Mouse (Mus musculus): ENCODE measurements around the gene Neurl1a. TPM values are rescaled to one million over a fixed set of nuclear protein-coding genes. Genes with fewer than 3 reads are reported as not detected.

Gene Neurl1a
- polyA plus RNA-seq, 1 experiment from 2014 or later: 5.7 TPM

- Histone ChIP-seq H3K36me3 (no peaks in the 10 kb centered on the region), H3K4me3 (no peak overlapping the region), H3K4me1 (replicated peaks) (peaks cover 30% of the 10 kb centered on the region), H3K9me3 (no peaks in the 10 kb centered on the region), H3K27me3 (ENCODE audit: insufficient read depth, poor library complexity, severe bottlenecking) (no peaks in the 10 kb centered on the region), H3K27ac (peak overlapping the region; percentile 36; the same call in 1 of the 2 replicates)
- no peak for DNase-seq (ENCODE audit: low spot score)
- WGBS: 74% methylated on average over 6 of the region's 6 CpGs
Observed at GRCm38 (mm10) chr19:47202429-47202828, 23.8 kb downstream of the Neurl1a start.

DNA sequence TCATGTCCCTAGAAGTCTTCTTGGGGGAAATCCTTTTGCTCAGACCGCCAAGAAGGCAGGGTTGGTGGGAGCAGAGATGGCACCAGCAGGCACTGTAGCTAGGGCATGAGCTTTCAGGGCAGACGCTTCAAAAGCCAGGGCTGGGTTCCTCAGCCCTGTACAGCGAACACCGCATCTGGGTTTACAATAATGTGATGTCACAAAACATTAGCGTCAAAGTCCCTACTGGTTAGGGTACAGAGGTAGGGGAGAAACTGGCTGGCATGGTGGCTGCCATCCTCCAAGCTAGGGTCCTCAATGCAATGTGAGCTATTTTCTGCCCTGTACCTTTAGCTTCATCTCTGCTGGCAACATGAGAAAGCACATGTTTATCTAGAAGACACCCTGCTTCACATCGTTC is 24.4 kb downstream of the Neurl1a start:
- 91% methylated on average over 6 of the region's 6 CpGs for WGBS

GRCm38 (mm10) chr19:47204653-47205052 is 26.0 kb downstream of the Neurl1a start:
- H3K27me3 ChIP-seq (ENCODE audit: insufficient read depth, poor library complexity, severe bottlenecking): no peaks in the 10 kb centered on the region
- H3K36me3 ChIP-seq: no peaks in the 10 kb centered on the region
- no peak for DNase-seq (ENCODE audit: low spot score)
- no peak overlapping the region for H3K4me3 ChIP-seq
- H3K9me3 ChIP-seq: no peaks in the 10 kb centered on the region
- H3K4me1 ChIP-seq (replicated peaks): peaks cover 29% of the 10 kb centered on the region
- 92% methylated on average over 6 of the region's 6 CpGs for WGBS
- H3K27ac ChIP-seq: no peak overlapping the region

More for the DNA sequence above, 24.4 kb downstream of the Neurl1a start:
- H3K4me3 ChIP-seq: no peak overlapping the region
- H3K27ac ChIP-seq: no peak overlapping the region
- no peak for DNase-seq (ENCODE audit: low spot score)
- H3K27me3 ChIP-seq (ENCODE audit: insufficient read depth, poor library complexity, severe bottlenecking): no peaks in the 10 kb centered on the region
- H3K4me1 ChIP-seq (replicated peaks): peaks cover 30% of the 10 kb centered on the region
- no peaks in the 10 kb centered on the region for H3K36me3 ChIP-seq
- H3K9me3 ChIP-seq: no peaks in the 10 kb centered on the region

GRCm38 (mm10) chr19:47206126-47206525 is 27.5 kb downstream of the Neurl1a start:
- no peak for DNase-seq (ENCODE audit: low spot score)
- H3K4me1 ChIP-seq (replicated peaks): peaks cover 17% of the 10 kb centered on the region
- no peak overlapping the region for H3K4me3 ChIP-seq
- no peaks in the 10 kb centered on the region for H3K9me3 ChIP-seq
- no peaks in the 10 kb centered on the region for H3K36me3 ChIP-seq
- 93% methylated on average over 1 of the region's 1 CpGs for WGBS
- no peaks in the 10 kb centered on the region for H3K27me3 ChIP-seq (ENCODE audit: insufficient read depth, poor library complexity, severe bottlenecking)
- H3K27ac ChIP-seq: no peak overlapping the region

GRCm38 (mm10) chr19:47210432-47210831 is 31.8 kb downstream of the Neurl1a start:
- Histone ChIP-seq H3K27ac (no peak overlapping the region), H3K4me3 (no peak overlapping the region), H3K4me1 (replicated peaks) (peaks cover 10% of the 10 kb centered on the region), H3K27me3 (ENCODE audit: insufficient read depth, poor library complexity, severe bottlenecking) (no peaks in the 10 kb centered on the region), H3K9me3 (no peaks in the 10 kb centered on the region), H3K36me3 (no peaks in the 10 kb centered on the region)
- no peak for DNase-seq (ENCODE audit: low spot score)
- WGBS: 91% methylated on average over 4 of the region's 4 CpGs

DNA sequence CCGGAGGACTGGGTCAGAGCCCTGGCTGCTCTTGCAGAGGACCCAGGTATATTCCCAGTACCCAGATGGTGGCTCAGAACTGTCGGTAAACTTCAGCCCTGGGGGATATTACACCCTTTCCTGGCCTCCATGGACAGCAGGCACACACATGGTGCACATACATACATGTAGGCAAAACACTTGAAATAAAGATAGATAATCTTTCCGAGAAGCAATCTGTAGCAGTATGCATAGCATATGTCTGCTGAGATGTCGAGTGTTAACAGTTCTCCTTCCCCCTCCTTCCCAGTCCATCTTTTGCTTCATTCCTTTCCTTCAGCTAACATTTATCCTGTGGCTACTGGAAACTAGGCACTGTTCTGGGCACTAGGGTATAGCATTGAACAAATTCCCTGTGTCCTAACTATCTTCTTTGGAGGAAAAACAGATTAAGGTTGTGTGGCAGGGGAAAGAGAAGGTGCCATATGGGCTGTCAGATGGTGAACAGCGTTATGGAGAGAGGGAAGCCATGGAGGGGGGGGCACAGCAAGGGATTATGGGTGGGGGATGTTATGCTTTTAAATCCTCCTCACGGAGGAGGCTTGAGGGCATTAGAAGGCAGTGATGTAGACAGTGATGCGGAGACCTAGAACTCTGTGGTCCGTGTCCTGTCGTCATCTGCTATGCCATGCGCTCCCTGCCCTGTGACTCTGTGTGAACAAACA is 33.1 kb downstream of the Neurl1a start:
- no peaks in the 10 kb centered on the region for H3K9me3 ChIP-seq
- 0 out of 2 replicates have a peak overlapping the region, but pooled peaks have one; percentile 31 for H3K27ac ChIP-seq
- no peak for DNase-seq (ENCODE audit: low spot score)
- H3K27me3 ChIP-seq (ENCODE audit: insufficient read depth, poor library complexity, severe bottlenecking): no peaks in the 10 kb centered on the region
- WGBS: 77% methylated on average over 10 of the region's 10 CpGs
- no peaks in the 10 kb centered on the region for H3K36me3 ChIP-seq
- H3K4me3 ChIP-seq: no peak overlapping the region
- H3K4me1 ChIP-seq (replicated peaks): peaks cover 10% of the 10 kb centered on the region

GRCm38 (mm10) chr19:47212401-47212800 is 33.8 kb downstream of the Neurl1a start:
- Histone ChIP-seq H3K9me3 (no peaks in the 10 kb centered on the region), H3K27ac (0 out of 2 replicates have a peak overlapping the region, but pooled peaks have one; percentile 31), H3K36me3 (no peaks in the 10 kb centered on the region), H3K27me3 (ENCODE audit: insufficient read depth, poor library complexity, severe bottlenecking) (no peaks in the 10 kb centered on the region), H3K4me3 (no peak overlapping the region), H3K4me1 (replicated peaks) (peaks cover 10% of the 10 kb centered on the region)
- DNase-seq (ENCODE audit: low spot score): no peak
- WGBS: 81% methylated on average over 7 of the region's 7 CpGs

DNA sequence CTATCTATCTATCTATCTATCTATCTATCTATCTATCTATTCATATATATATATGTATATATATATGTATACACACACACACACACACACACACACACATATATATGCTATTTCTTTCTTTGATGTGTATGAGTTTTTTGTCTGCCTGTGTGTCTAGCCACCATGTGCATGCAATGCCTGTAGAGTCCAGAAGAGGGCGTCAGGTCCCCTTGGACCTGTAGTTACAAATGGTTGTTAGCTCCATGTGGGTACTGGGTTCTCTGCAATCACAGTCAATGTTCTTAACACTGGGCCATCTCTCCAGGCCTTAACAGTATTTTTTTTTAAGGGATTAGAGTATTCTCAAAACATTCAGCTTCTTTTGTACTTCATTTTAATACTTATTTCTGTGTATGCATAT is 34.9 kb downstream of the Neurl1a start:
- Histone ChIP-seq H3K4me3 (no peak overlapping the region), H3K9me3 (no peaks in the 10 kb centered on the region), H3K27me3 (ENCODE audit: insufficient read depth, poor library complexity, severe bottlenecking) (no peaks in the 10 kb centered on the region), H3K4me1 (replicated peaks) (peaks cover 10% of the 10 kb centered on the region), H3K36me3 (no peaks in the 10 kb centered on the region), H3K27ac (no peak overlapping the region)
- WGBS: 69% methylated on average over 1 of the region's 1 CpGs
- no peak for DNase-seq (ENCODE audit: low spot score)

DNA sequence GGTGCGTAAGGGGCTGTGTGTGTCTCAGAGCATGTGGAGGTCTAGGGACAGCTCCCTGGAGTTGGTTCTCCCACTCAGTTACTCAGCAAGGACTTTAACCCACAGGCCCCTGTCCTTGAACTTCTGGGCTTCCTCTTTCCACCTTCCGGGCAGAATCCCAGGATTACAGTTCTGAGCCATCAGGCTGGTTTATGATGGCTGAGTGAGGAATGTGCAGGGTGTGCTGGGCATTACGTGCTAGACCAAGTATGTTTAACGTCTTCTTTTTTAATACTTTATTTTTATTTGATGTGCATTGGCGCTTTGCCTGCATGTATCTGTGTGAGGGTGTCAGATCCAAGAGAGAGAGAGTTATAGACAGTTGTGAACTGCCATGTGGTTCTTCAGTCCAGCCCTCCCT is 38.1 kb downstream of the Neurl1a start:
- no peak overlapping the region for H3K4me3 ChIP-seq
- DNase-seq (ENCODE audit: low spot score): no peak
- no peak overlapping the region for H3K27ac ChIP-seq
- H3K9me3 ChIP-seq: no peaks in the 10 kb centered on the region
- peaks cover 10% of the 10 kb centered on the region for H3K4me1 ChIP-seq (replicated peaks)
- WGBS: 90% methylated on average over 5 of the region's 5 CpGs
- H3K27me3 ChIP-seq (ENCODE audit: insufficient read depth, poor library complexity, severe bottlenecking): no peaks in the 10 kb centered on the region
- H3K36me3 ChIP-seq: no peaks in the 10 kb centered on the region

- 86% methylated on average over 4 of the region's 4 CpGs for WGBS
- Histone ChIP-seq H3K9me3 (no peaks in the 10 kb centered on the region), H3K4me3 (no peak overlapping the region), H3K27ac (no peak overlapping the region), H3K27me3 (ENCODE audit: insufficient read depth, poor library complexity, severe bottlenecking) (no peaks in the 10 kb centered on the region), H3K36me3 (no peaks in the 10 kb centered on the region), H3K4me1 (replicated peaks) (peaks cover 8% of the 10 kb centered on the region)
- no peak for DNase-seq (ENCODE audit: low spot score)
Observed at GRCm38 (mm10) chr19:47219622-47220021, 41.0 kb downstream of the Neurl1a start.

GRCm38 (mm10) chr19:47220232-47220631 is 41.6 kb downstream of the Neurl1a start:
- H3K27me3 ChIP-seq (ENCODE audit: insufficient read depth, poor library complexity, severe bottlenecking): no peaks in the 10 kb centered on the region
- WGBS: 93% methylated on average over 2 of the region's 2 CpGs
- H3K36me3 ChIP-seq: no peaks in the 10 kb centered on the region
- no peak overlapping the region for H3K27ac ChIP-seq
- no peak for DNase-seq (ENCODE audit: low spot score)
- H3K4me3 ChIP-seq: no peak overlapping the region
- no peaks in the 10 kb centered on the region for H3K9me3 ChIP-seq
- H3K4me1 ChIP-seq (replicated peaks): peaks cover 8% of the 10 kb centered on the region

DNA sequence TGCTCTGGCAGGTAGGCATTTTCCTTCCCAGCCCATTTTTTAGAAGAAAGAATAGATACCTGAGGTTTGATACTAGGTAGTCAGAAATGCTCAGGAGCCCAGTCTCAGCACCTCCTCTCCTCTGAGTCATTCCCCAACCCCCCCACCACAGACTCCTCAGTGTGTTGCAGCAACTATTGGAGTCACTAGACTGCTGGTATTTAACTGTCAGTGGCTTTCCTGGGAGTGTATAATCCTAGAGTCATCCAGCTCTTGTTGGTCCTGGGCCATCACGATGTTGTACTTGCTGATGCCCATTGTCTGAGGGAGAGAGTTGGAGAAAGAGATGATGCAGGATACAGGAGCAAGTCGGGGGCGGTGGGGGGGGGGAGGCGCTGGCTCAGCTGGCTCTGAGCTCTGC is 42.4 kb downstream of the Neurl1a start:
- Histone ChIP-seq H3K36me3 (no peaks in the 10 kb centered on the region), H3K4me3 (no peak overlapping the region), H3K9me3 (no peaks in the 10 kb centered on the region), H3K4me1 (replicated peaks) (peaks cover 8% of the 10 kb centered on the region), H3K27me3 (ENCODE audit: insufficient read depth, poor library complexity, severe bottlenecking) (peaks cover 4% of the 10 kb centered on the region; the same call in 1 of the 2 replicates), H3K27ac (no peak overlapping the region)
- 82% methylated on average over 4 of the region's 4 CpGs for WGBS
- DNase-seq (ENCODE audit: low spot score): no peak

GRCm38 (mm10) chr19:47221500-47222153 is 43.0 kb downstream of the Neurl1a start:
- Histone ChIP-seq H3K27me3 (ENCODE audit: insufficient read depth, poor library complexity, severe bottlenecking) (peaks cover 4% of the 10 kb centered on the region; the same call in 1 of the 2 replicates), H3K4me3 (no peak overlapping the region), H3K27ac (no peak overlapping the region), H3K9me3 (no peaks in the 10 kb centered on the region), H3K36me3 (no peaks in the 10 kb centered on the region), H3K4me1 (replicated peaks) (peaks cover 8% of the 10 kb centered on the region)
- 82% methylated on average over 7 of the region's 7 CpGs for WGBS
- no peak for DNase-seq (ENCODE audit: low spot score)

Data from hindbrain, embryonic 10.5 days (tissue).